Mouse (Mus musculus): ENCODE data around the gene 4932438H23Rik.

DNA sequence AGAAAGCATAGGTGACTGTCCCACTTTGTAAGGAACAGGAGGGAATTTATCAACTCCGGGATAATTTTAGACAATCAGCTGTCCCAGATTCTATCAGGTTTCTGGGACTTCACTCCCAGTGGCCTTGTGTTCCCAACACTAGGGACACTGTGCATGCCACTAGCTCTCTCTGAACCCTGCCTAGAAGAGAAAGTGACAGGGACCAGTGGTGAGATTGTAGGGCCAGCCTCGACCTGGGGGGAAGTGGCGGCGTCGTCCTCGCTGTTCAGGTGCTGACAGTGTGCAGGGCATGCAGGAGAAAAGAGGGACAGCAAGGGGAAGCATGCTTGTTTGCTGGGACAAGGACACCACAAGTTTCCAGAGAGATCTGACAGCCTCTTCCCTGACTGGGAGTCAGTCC, 37.2 kb downstream of the 4932438H23Rik start:
- TF ChIP-seq HCFC1 (IDR thresholded peaks at IDR 0.05; ENCODE audit: borderline replicate concordance, insufficient read depth, low read length) (no peak), ZC3H11A (IDR thresholded peaks at IDR 0.05; ENCODE audit: borderline replicate concordance, low read depth, low read length) (no peak), MAFK (IDR thresholded peaks at IDR 0.05; ENCODE audit: insufficient read depth, low read depth, low read length) (no peak)

Data from ES-E14 (cell line).